Mouse (Mus musculus) heart, adult 2 months (tissue): ENCODE measurements around the gene Cmip.

Source experiments
- CTCF ChIP-seq: fragments of 200-600 bp; IDR thresholded peaks from 2 replicates; pipeline ENCODE4 v1.8.1; 2022; ENCODE audit warnings: antibody characterized with exemption, mild to moderate bottlenecking, moderate library complexity
- EP300 ChIP-seq: fragments of 200-500 bp; IDR thresholded peaks from 2 replicates; pipeline ENCODE4 v1.6.1; 2011; ENCODE audit warnings: low read depth, low read length, control low read depth; ENCODE audit not compliant: insufficient read depth
- POLR2A ChIP-seq: fragments of 200-500 bp; IDR thresholded peaks from 2 replicates; pipeline ENCODE4 v1.6.1; 2011; ENCODE audit warnings: mild to moderate bottlenecking, low read depth, low read length, control low read depth; ENCODE audit not compliant: insufficient read depth

DNA sequence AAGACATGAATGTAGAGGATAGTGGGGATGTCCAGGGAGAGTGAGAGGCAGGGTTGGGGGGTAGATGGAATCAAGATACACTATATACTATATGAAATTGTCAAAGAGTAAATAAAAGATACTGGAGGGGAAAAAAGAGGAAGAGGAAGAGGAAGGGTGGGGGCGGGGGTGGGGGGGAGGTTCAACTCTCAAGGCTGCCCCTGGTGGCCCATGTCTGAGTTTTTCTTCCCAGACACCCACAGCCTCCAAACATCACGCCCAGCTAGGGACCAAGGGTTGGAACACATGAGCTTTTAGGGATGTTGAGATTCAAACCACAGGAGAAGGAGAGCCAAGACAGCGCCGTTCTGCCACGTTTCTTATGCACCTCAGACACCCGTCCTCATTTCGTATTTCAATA lies 23.7 kb upstream of the Cmip start:
- TF ChIP-seq CTCF = no peak
- TF ChIP-seq POLR2A = no peak
- no peak for TF ChIP-seq EP300
